Mouse (Mus musculus) heart, adult 2 months (tissue): ENCODE data around the gene Irf2bp2.

Experiments used
- CTCF ChIP-seq: fragments of 200-600 bp; IDR thresholded peaks from 2 replicates; pipeline ENCODE4 v1.8.1; 2022; ENCODE audit warnings: antibody characterized with exemption, mild to moderate bottlenecking, moderate library complexity
- EP300 ChIP-seq: fragments of 200-500 bp; IDR thresholded peaks from 2 replicates; pipeline ENCODE4 v1.6.1; 2011; ENCODE audit warnings: low read depth, low read length, control low read depth; ENCODE audit not compliant: insufficient read depth
- POLR2A ChIP-seq: fragments of 200-500 bp; IDR thresholded peaks from 2 replicates; pipeline ENCODE4 v1.6.1; 2011; ENCODE audit warnings: mild to moderate bottlenecking, low read depth, low read length, control low read depth; ENCODE audit not compliant: insufficient read depth

DNA sequence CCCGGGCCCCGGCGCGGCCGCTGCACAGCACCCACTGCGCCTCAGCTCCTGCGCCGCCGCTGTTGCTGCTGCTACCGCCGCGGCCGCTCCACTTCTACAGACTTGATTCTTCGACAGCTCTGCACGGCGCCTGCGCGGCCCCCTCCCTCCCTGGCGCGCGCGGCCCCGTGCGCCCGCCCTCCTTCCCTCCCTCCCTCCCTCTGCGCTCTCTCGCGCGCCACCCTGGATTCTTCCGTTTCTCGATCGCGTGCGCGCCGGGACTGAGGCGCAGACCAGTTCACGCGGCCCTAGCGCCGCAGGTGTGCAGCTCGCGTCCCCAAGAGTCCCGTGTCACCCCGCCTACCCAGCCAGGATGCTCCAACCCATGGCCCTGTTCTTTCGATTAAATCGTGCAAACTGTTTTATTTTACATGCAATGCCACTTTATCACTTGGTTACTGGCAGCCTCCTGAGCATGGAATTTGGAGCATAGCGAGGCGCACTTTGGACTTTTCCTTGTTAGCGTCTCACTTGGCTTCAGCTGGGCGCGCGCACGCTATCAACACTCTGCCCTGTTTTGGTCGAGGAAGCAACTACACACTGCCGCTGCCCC is at the start of gene Irf2bp2:
- TF ChIP-seq POLR2A, result peak; percentile 92
- TF ChIP-seq EP300, result peak; percentile 63; the same call in 1 of the 2 replicates
- no peak for TF ChIP-seq CTCF
